Mouse (Mus musculus) macrophage (primary cell): ENCODE data around the gene Slc37a2. TPM values are rescaled to one million over a fixed set of nuclear protein-coding genes. Genes with fewer than 3 reads are reported as not detected.
A peak's percentile ranks its signal among the peaks of the same experiment; 100 is the strongest.

Experiments
- H3K27ac ChIP-seq: fragments of 350-480 bp; formaldehyde crosslinking; 2 replicates; pipeline ENCODE4 v1.9.0; 2021
- H3K36me3 ChIP-seq: fragments of 350-480 bp; formaldehyde crosslinking; 2 replicates; pipeline ENCODE4 v1.9.0; 2021; ENCODE audit errors: inconsistent target
- H3K4me3 ChIP-seq: fragments of 350-480 bp; formaldehyde crosslinking; 2 replicates; pipeline ENCODE4 v1.9.0; 2021; ENCODE audit errors: inconsistent target
- H3K79me2 ChIP-seq: fragments of 350-480 bp; formaldehyde crosslinking; 2 replicates; pipeline ENCODE4 v1.9.0; 2021; ENCODE audit errors: inconsistent target
- WGBS: methylation state at CpG from one replicate; pipeline ENCODE4 v1.1.7; 2026; ENCODE audit warnings: inconsistent platforms; ENCODE audit not compliant: missing documents; 5-methylcytosine and 5-hydroxymethylcytosine counted together
- polyA plus RNA-seq: library from polyadenylated mRNA; stranded (reverse); fragments of 250-400 nt; gene quantifications from 3 replicates; pipeline ENCODE4 v1.2.4, GENCODE M21; 2018; ENCODE audit warnings: inconsistent platforms

Slc37a2 gene
- polyA plus RNA-seq, 1 experiment from 2014 or later = 157 TPM

GRCm38 (mm10) chr9:37242764-37243163 is 12.8 kb downstream of the Slc37a2 start:
- no peak overlapping the region for H3K4me3 ChIP-seq
- peaks cover 40% of the 10 kb centered on the region for H3K36me3 ChIP-seq
- H3K27ac ChIP-seq = peak overlapping the region; percentile 14
- peaks cover 93% of the 10 kb centered on the region for H3K79me2 ChIP-seq
- WGBS = 98% methylated on average over 3 of the region's 3 CpGs

GRCm38 (mm10) chr9:37235951-37236737 is 19.4 kb downstream of the Slc37a2 start:
- Histone ChIP-seq H3K79me2 (peaks cover 35% of the 10 kb centered on the region), H3K4me3 (no peak overlapping the region), H3K36me3 (peaks cover 87% of the 10 kb centered on the region), H3K27ac (peak overlapping the region; percentile 91)
- WGBS = 59% methylated on average over 3 of the region's 4 CpGs

DNA sequence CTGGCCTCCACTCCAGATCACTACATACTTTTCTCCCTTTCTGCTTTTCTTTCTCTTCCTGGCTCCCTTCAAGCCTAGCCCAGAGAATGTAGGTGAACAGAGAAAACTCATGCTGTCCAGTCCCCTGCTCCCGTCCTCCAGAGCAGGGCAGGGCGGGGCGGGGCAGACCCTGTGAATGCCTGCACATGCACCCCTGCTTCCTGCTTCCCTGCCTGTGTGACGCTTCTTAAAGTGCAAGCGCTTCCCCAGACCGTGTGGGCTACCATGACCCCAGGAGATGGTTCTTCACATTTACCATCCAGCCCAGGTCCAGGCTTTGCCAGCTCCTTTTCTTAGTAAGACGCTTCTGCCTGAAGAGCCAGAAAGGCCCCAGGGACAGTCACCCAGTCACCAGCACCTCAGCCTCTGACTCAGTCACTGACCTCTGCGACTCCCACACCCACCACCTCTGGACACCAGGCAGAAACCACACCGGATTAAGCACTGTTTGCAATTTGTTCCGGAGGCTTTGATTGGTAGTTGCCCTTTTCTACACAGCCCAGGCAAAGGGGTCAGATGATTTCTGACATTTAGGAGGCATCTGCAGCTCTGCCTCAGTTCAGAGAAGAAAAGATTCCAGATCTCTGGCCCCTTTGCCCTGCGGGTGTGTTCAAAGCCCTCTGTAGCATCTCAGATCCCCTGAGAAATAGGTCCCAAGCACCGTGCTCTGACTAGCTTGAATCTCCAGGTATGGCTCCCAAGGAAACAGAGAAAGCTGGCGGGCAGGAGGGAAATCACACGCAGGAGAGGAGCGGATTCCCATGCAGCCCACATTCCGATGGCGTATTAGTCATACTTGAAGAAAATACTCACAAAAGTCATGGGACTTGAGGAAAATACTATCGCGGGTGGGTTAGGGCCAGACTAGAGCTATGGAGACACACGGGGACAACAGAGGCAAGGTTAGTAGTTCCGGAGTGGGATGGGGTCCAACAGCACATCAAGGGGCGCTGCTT is 23.0 kb downstream of the Slc37a2 start:
- WGBS = 86% methylated on average over 21 of the region's 22 CpGs
- Histone ChIP-seq H3K79me2 (peaks cover 4% of the 10 kb centered on the region; the same call in 1 of the 2 replicates), H3K27ac (peak overlapping the region; percentile 15; the same call in 1 of the 2 replicates), H3K36me3 (peaks cover 65% of the 10 kb centered on the region), H3K4me3 (no peak overlapping the region)

DNA sequence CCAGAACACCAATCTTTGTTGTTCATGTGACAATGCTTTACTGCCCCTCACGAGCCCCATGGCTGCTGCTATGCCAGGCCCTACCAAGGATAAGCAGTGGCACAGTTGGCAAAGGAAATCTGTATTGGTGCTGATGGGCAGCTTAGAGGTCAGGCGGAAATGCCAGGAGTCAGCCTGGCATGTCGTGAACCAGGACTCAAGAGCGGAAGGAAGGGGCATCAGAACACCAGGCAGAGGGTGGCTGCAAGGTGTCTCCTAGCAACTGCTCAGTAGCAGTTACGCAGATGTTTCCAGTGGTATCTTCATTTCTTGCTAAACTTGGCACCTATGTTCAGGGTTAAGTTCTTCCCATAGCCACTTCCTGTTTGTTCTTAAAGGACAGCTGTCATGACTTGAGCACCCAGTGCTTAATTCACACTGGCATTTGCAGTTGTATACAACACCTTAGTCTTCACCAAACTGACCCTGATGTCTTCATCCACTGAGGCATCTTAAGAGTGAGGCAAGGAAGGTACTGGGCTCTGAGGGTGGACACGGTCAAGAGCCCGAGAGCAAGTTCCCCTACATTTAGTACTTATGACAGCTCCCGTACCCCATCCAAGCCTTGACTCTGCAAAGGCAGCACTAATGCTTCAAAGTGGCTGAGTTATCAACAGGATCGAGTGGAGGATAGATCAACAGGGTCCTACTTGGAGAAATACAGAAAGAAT is 24.9 kb downstream of the Slc37a2 start:
- Histone ChIP-seq H3K36me3 (peaks cover 57% of the 10 kb centered on the region), H3K4me3 (no peak overlapping the region), H3K27ac (peak overlapping the region; percentile 32), H3K79me2 (peaks cover 4% of the 10 kb centered on the region; the same call in 1 of the 2 replicates)
- WGBS = 89% methylated on average over 8 of the region's 9 CpGs

- Histone ChIP-seq H3K79me2 (peaks cover under 1% of the 10 kb centered on the region; the same call in 1 of the 2 replicates), H3K4me3 (no peak overlapping the region), H3K27ac (peak overlapping the region; percentile 32), H3K36me3 (peaks cover 49% of the 10 kb centered on the region)
- WGBS = 0% methylated on average over 1 of the region's 1 CpGs
Observed at GRCm38 (mm10) chr9:37229880-37230325, 25.6 kb downstream of the Slc37a2 start.

DNA sequence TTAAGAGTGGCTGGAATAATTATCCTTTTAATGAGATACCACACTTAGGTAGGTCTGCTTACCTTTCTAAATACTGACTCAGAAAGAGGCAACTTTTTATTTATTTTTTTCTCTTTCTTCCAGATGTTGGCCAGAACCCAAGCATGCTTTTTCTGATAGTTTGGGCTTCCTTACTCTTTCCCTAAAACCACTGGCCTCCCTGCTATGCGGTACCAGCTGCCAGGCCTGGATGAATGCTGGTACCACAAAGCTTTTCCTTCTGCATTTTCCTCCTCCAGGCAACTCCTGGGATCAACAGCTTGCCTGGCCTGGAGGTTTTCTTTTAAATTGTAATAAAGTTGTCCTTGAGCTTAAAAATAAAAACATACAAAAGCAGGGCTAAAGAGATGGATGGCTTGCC is 30.0 kb downstream of the Slc37a2 start:
- H3K36me3 ChIP-seq = peaks cover 11% of the 10 kb centered on the region; the same call in 1 of the 2 replicates
- 100% methylated on average over 1 of the region's 1 CpGs for WGBS
- H3K4me3 ChIP-seq = no peak overlapping the region
- H3K79me2 ChIP-seq = no peaks in the 10 kb centered on the region
- no peak overlapping the region for H3K27ac ChIP-seq

GRCm38 (mm10) chr9:37220755-37221154 is 34.8 kb downstream of the Slc37a2 start:
- WGBS = 94% methylated on average over 8 of the region's 8 CpGs
- no peak overlapping the region for H3K4me3 ChIP-seq
- H3K79me2 ChIP-seq = no peaks in the 10 kb centered on the region
- no peaks in the 10 kb centered on the region for H3K36me3 ChIP-seq
- no peak overlapping the region for H3K27ac ChIP-seq

- 93% methylated on average over 8 of the region's 9 CpGs for WGBS
- no peak overlapping the region for H3K4me3 ChIP-seq
- no peaks in the 10 kb centered on the region for H3K79me2 ChIP-seq
- no peak overlapping the region for H3K27ac ChIP-seq
- H3K36me3 ChIP-seq = no peaks in the 10 kb centered on the region
Observed at GRCm38 (mm10) chr9:37214327-37215060, 41.0 kb downstream of the Slc37a2 start.

DNA sequence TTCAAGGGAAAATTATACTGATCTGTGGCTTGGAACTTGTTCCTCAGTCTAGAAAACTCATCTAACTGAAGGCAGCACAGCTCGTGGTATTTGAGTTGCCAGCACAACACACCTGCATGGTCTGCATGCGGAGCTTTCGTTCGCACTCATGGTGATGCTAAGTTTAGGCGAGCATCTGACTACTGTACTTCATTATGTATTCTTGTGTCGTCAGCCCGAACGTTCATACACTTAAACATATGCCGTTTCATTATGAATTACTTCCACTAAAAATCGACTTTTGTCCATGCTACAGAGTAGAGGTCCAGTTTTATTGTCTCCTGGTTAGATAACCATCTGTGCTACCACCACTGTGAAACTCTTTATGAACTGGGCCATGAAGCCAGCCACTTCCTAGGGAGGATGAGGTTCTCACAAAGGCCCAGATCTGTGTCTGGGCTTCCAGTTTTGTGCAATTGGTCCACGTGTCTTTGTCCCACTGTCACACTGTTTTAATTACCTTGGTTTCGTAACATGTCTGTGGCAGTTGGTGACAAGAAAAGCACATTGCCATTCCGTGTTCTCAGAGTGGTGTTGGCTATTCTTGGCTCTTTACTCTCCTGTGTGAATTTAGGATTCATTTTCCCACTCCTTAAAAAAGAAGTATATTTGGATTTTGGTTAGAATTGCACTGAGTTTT is 42.3 kb downstream of the Slc37a2 start:
- Histone ChIP-seq H3K79me2 (no peaks in the 10 kb centered on the region), H3K27ac (no peak overlapping the region), H3K4me3 (no peak overlapping the region), H3K36me3 (no peaks in the 10 kb centered on the region)
- 76% methylated on average over 10 of the region's 13 CpGs for WGBS

- under 1% methylated on average over 21 of the region's 21 CpGs for WGBS
- H3K36me3 ChIP-seq = no peaks in the 10 kb centered on the region
- peak within 1 kb of the TSS; percentile 46 for H3K27ac ChIP-seq
- H3K79me2 ChIP-seq = no peaks in the 10 kb centered on the region
- peak within 1 kb of the TSS; percentile 59 for H3K4me3 ChIP-seq
Observed at GRCm38 (mm10) chr9:37207929-37208411, 47.6 kb downstream of the Slc37a2 start, which contains the start of gene Tmem218. Gene Tmem218 (plus strand): TSS chr9:37208223.

- no peaks in the 10 kb centered on the region for H3K79me2 ChIP-seq
- whole genome bisulfite sequencing = 88% methylated on average over 5 of the region's 5 CpGs
- H3K36me3 ChIP-seq = no peaks in the 10 kb centered on the region
- no peak overlapping the region for H3K27ac ChIP-seq
- H3K4me3 ChIP-seq = no peak overlapping the region
Observed at GRCm38 (mm10) chr9:37203884-37204283, 51.7 kb downstream of the Slc37a2 start.

DNA sequence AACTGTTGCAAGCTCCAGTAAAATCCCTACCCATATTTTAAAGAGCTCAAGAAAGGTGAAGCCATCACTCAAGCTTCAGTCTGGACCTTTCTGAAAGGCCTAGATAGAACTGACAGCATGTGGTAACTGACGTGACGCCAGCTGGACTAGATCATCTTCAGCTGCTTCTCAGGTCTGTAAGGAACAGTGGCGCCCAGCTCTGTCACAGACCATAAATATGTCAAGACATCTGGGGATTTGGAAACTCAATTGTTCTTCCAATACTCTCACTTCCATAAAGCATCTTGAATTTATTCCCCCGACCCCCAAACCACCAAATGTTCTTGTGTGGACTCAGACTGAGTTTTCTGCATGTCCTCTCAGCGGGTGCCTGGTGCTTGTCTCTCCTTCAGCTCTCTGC is 55.1 kb downstream of the Slc37a2 start:
- H3K36me3 ChIP-seq = no peaks in the 10 kb centered on the region
- WGBS = 90% methylated on average over 5 of the region's 5 CpGs
- H3K79me2 ChIP-seq = no peaks in the 10 kb centered on the region
- no peak overlapping the region for H3K27ac ChIP-seq
- H3K4me3 ChIP-seq = no peak overlapping the region

GRCm38 (mm10) chr9:37197067-37197466 is 58.5 kb downstream of the Slc37a2 start:
- Histone ChIP-seq H3K4me3 (no peak overlapping the region), H3K36me3 (no peaks in the 10 kb centered on the region), H3K79me2 (no peaks in the 10 kb centered on the region), H3K27ac (no peak overlapping the region)
- WGBS = 82% methylated on average over 4 of the region's 4 CpGs
